Mouse (Mus musculus): ENCODE results near the gene Ndel1. TPM values are rescaled to one million over a fixed set of nuclear protein-coding genes. Genes with fewer than 3 reads are reported as not detected.

Gene Ndel1
- total and polyA plus RNA-seq, 3 experiments, result 31.1 to 46.9 (median 35.2) TPM

DNA sequence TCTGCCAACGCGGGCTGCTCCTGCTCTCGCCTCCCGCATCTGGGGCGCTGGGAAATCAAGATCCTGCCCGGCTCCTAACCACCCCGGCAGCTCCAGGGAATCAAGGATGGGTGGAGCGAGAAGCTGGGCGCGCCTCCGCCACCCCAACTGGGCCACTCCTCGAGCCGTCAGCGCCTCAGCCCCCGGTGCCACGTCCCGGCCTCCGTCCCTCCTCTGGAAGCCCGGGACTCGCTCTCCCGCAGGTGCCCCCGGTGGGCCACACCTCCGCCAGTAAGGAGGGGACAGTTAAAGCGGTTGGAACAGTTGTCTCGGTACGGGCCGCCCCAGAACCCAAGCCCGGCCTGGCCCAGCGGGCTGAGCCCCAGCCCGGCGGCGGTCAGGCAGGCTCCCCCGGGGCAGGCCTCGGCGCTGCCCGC is 19.2 kb downstream of the Ndel1 start:
- H3K9me3 ChIP-seq (replicated peaks; ENCODE audit: low read length), result no peaks in the 10 kb centered on the region
- peak overlapping the region; percentile 63 for H3K27ac ChIP-seq (ENCODE audit: insufficient read depth, low read depth)
- in situ Hi-C loops (cut with MboI; ENCODE audit: low pct_ligation_motif_present, low pct_unique_long_range_greater_than_20kb, low sequenced_read_pairs), result no loop called here
- peak overlapping the region; percentile 92 to 97 (median 92) for H3K4me3 ChIP-seq (replicated peaks in 1 of 3; ENCODE audit: low read depth in 2 of 3, low read length in 2 of 3, poor library complexity in 1 of 3)
- peaks cover 0 to 17% of the 10 kb centered on the region in 2 experiments for H3K36me3 ChIP-seq (replicated peaks in 1 of 2; ENCODE audit: control insufficient read depth in 1 of 2, insufficient read depth in 1 of 2, low read length in 1 of 2)
- H3K9ac ChIP-seq (ENCODE audit: insufficient read depth, low read depth), result peak overlapping the region; percentile 95
- TF ChIP-seq MAZ (IDR thresholded peaks at IDR 0.05; ENCODE audit: low read depth, low read length), result 0 out of 2 replicates have a peak, but pooled peaks have one; percentile 6
- no peak for TF ChIP-seq BHLHE40 (IDR thresholded peaks at IDR 0.05; ENCODE audit: low read depth, low read length)
- TF ChIP-seq KAT2A (IDR thresholded peaks at IDR 0.05; ENCODE audit: insufficient replicate concordance, low read length), result no peak
- no peak for TF ChIP-seq NRF1 (IDR thresholded peaks at IDR 0.05; ENCODE audit: low read depth, low read length)
- no peak for TF ChIP-seq NELFE (IDR thresholded peaks at IDR 0.05; ENCODE audit: low read depth, low read length)
- TF ChIP-seq ZC3H11A (IDR thresholded peaks at IDR 0.05; ENCODE audit: low read depth, low read length), result no peak
- no peak for TF ChIP-seq MAX (IDR thresholded peaks at IDR 0.05; ENCODE audit: low read length)
- no peak for TF ChIP-seq HCFC1 (IDR thresholded peaks at IDR 0.05; ENCODE audit: low read depth, low read length)
- TF ChIP-seq IRF4 (IDR thresholded peaks at IDR 0.05; ENCODE audit: low read depth, low read length), result peak; percentile 8; the same call in 1 of the 2 replicates
- TF ChIP-seq POLR2AphosphoS2 (IDR thresholded peaks at IDR 0.05; ENCODE audit: low read depth, low read length), result no peak
- peak; percentile 7; the same call in 1 of the 2 replicates for TF ChIP-seq EP300 (IDR thresholded peaks at IDR 0.05; ENCODE audit: low read length)
- TF ChIP-seq SMC3 (IDR thresholded peaks at IDR 0.05; ENCODE audit: low read depth, low read length), result no peak
- TF ChIP-seq SIN3A (IDR thresholded peaks at IDR 0.05; ENCODE audit: low read length), result no peak; the same call in 1 of the 2 replicates
- no peak for TF ChIP-seq TCF12 (IDR thresholded peaks at IDR 0.05; ENCODE audit: low read depth, low read length)
- TF ChIP-seq USF1 (IDR thresholded peaks at IDR 0.05; ENCODE audit: low read depth, low read length), result no peak
- TF ChIP-seq USF2 (conservative IDR thresholded peaks at IDR 0.05; ENCODE audit: low read depth, low read length), result no peak
- TF ChIP-seq E2F4 (IDR thresholded peaks at IDR 0.05; ENCODE audit: insufficient replicate concordance, low read depth, low read length), result no peak
- no peak for TF ChIP-seq CHD1 (IDR thresholded peaks at IDR 0.05; ENCODE audit: low read depth, low read length)
- no peak for TF ChIP-seq ZKSCAN1 (IDR thresholded peaks at IDR 0.05; ENCODE audit: borderline replicate concordance, low read depth, low read length)
- no peak for TF ChIP-seq UBTF (IDR thresholded peaks at IDR 0.05; ENCODE audit: low read depth, low read length)
- TF ChIP-seq CTCF (conservative IDR thresholded peaks at IDR 0.05 in 1 of 2, IDR thresholded peaks at IDR 0.05 in 1 of 2; ENCODE audit: low read depth in 2 of 2, low read length in 2 of 2), result no peak
- TF ChIP-seq CHD2 (IDR thresholded peaks at IDR 0.05; ENCODE audit: low read length), result peak; percentile 35; the same call in 1 of the 2 replicates
- TF ChIP-seq MXI1 (IDR thresholded peaks at IDR 0.05; ENCODE audit: low read depth, low read length), result no peak; the same call in 1 of the 2 replicates
- no peak for TF ChIP-seq MAFK (IDR thresholded peaks at IDR 0.05; ENCODE audit: insufficient replicate concordance, low read length)
- no peak for TF ChIP-seq RAD21 (IDR thresholded peaks at IDR 0.05; ENCODE audit: low read depth, low read length)
- TF ChIP-seq PAX5 (IDR thresholded peaks at IDR 0.05; ENCODE audit: low read length), result no peak
- TF ChIP-seq ETS1 (conservative IDR thresholded peaks at IDR 0.05; ENCODE audit: low read depth, low read length), result no peak
- TF ChIP-seq JUND (conservative IDR thresholded peaks at IDR 0.05; ENCODE audit: low read depth, low read length), result no peak
- TF ChIP-seq MEF2A (IDR thresholded peaks at IDR 0.05; ENCODE audit: borderline replicate concordance, low read depth, low read length), result no peak
- TF ChIP-seq JUN (IDR thresholded peaks at IDR 0.05; ENCODE audit: insufficient read depth, low read depth, low read length), result no peak
- no peak for TF ChIP-seq POLR2A (IDR thresholded peaks at IDR 0.05; ENCODE audit: low read depth, low read length)
- 0 out of 2 replicates have a peak, but pooled peaks have one; percentile 13 for TF ChIP-seq RCOR1 (conservative IDR thresholded peaks at IDR 0.05; ENCODE audit: low read depth, low read length)
- no peak for TF ChIP-seq MYC (IDR thresholded peaks at IDR 0.05; ENCODE audit: low read depth, low read length)
- no peak for TF ChIP-seq TBP (conservative IDR thresholded peaks at IDR 0.05; ENCODE audit: low read depth, low read length)
- TF ChIP-seq GABPA (IDR thresholded peaks at IDR 0.05; ENCODE audit: insufficient replicate concordance, low read depth, low read length), result no peak
- TF ChIP-seq ELF1 (IDR thresholded peaks at IDR 0.05; ENCODE audit: low read depth, low read length), result no peak
- no peak for TF ChIP-seq ZNF384 (IDR thresholded peaks at IDR 0.05; ENCODE audit: low read depth, low read length)
- peaks cover 42% of the 10 kb centered on the region for H3K79me2 ChIP-seq (replicated peaks; ENCODE audit: control insufficient read depth, extremely low read depth, insufficient read depth, poor library complexity, severe bottlenecking)
- H3K27me3 ChIP-seq (replicated peaks), result no peaks in the 10 kb centered on the region
- peak; percentile 34 for DNase-seq (ENCODE audit: extremely low read depth)
- H3K4me2 ChIP-seq (ENCODE audit: insufficient read depth, low read depth, poor library complexity, severe bottlenecking), result peak overlapping the region; percentile 98
- H3K4me1 ChIP-seq (ENCODE audit: control insufficient read depth in 1 of 2, insufficient read depth in 2 of 2), result peaks cover 2 to 34% of the 10 kb centered on the region in 2 experiments; a peak in 2 of 4 replicates
- dilution Hi-C loops (cut with MboI; ENCODE audit: extremely low pct_ligation_motif_present, extremely low pct_unique_long_range_greater_than_20kb, low sequenced_read_pairs), result no loop called here
